Mouse (Mus musculus): ENCODE measurements around the gene C1qtnf9. TPM values are rescaled to one million over a fixed set of nuclear protein-coding genes. Genes with fewer than 3 reads are reported as not detected.

Gene C1qtnf9
- total RNA-seq, 2 experiments from 2014 or later = 36.4 to 38.2 TPM

Other genes starting within 250 kb of the C1qtnf9 start
- 10 to 100 TPM; 38.9 to 47.4 TPM for gene Spata13, start 134.1 kb upstream of the C1qtnf9 start, total RNA-seq (2021)
- 10 to 100 TPM; 51.3 to 52.6 TPM for gene Mipep, start 16.4 kb downstream of the C1qtnf9 start, total RNA-seq (2021)

All from heart, postnatal 10 days (tissue).